Mouse (Mus musculus): ENCODE results near the gene Gm45234.
A peak's percentile ranks its signal among the peaks of the same experiment; 100 is the strongest.
"Not testable (repeated sequence)": the region's sequence is repeated elsewhere in the genome, so short reads cannot be mapped to it uniquely, and the experiment has no call there.

Gene Gm45234

GRCm38 (mm10) chr6:124755831-124756595 lies at the start of gene Gm45234, which contains the start of gene Atn1:
Gene Gm45234 (minus strand): TSS chr6:124756021.
Gene Atn1 (minus strand): TSS chr6:124756524.
- peak; percentile 74 to 84 for DNase-seq

- no peak for DNase-seq
These were observed 48.5 kb upstream of the Gm45234 start for GRCm38 (mm10) chr6:124804341-124804740.

- DNase-seq: not testable (repeated sequence)
These were observed 47.9 kb upstream of the Gm45234 start for GRCm38 (mm10) chr6:124803691-124804090.

- DNase-seq: no peak
These were observed 47.2 kb upstream of the Gm45234 start for GRCm38 (mm10) chr6:124803061-124803460.

DNA sequence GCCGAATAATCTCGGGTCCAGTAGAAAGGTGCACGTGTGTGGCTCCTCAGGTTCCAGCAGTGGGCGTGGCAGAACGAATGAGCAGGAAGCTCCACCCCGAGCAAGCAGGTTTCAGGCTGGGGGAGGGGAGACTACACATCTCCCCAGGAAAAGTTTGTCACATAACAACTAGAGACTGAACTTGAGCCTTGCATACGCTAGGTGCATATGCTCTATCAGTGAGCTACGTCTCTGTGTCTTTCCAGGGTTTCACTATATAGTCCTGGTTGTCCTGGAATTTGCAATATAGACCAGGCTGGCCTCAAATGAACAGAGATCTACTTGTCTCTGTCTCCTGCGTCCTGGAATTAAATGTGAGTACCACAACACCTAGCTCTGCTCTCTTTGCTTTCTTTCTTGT lies 46.6 kb upstream of the Gm45234 start:
- not testable (repeated sequence) for DNase-seq

- no peak for DNase-seq
These were observed 40.4 kb upstream of the Gm45234 start for GRCm38 (mm10) chr6:124796200-124796599.

GRCm38 (mm10) chr6:124795781-124796180 lies 40.0 kb upstream of the Gm45234 start:
- no peak for DNase-seq

- no peak for DNase-seq
These were observed 36.1 kb upstream of the Gm45234 start for GRCm38 (mm10) chr6:124791911-124792310.

GRCm38 (mm10) chr6:124790121-124790520 lies 34.3 kb upstream of the Gm45234 start:
- DNase-seq: no peak

DNA sequence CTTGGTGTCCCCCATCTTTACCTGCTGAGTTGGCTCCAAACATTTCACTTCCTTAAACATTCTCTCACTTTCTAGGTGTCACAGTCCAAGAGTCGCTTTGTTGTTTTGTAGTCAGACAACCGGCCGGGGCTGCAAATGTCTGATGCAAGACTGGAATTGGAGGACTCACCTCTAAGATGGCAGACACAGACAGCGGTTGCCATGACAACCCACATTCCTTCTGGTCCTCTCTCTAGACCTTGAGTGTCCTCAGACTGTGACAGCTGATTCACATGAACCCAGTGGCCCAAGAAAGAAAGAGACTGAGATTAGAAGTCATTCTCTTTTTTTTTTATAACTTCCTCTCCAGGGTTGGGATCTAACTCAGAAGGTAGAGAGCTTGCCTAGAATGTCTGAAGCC lies 33.7 kb upstream of the Gm45234 start:
- DNase-seq: no peak

GRCm38 (mm10) chr6:124787722-124788121 lies 31.9 kb upstream of the Gm45234 start:
- DNase-seq: no peak

- DNase-seq: no peak
These were observed 31.1 kb upstream of the Gm45234 start for GRCm38 (mm10) chr6:124786756-124787420.

GRCm38 (mm10) chr6:124782436-124782835 lies 26.6 kb upstream of the Gm45234 start:
- no peak for DNase-seq

DNA sequence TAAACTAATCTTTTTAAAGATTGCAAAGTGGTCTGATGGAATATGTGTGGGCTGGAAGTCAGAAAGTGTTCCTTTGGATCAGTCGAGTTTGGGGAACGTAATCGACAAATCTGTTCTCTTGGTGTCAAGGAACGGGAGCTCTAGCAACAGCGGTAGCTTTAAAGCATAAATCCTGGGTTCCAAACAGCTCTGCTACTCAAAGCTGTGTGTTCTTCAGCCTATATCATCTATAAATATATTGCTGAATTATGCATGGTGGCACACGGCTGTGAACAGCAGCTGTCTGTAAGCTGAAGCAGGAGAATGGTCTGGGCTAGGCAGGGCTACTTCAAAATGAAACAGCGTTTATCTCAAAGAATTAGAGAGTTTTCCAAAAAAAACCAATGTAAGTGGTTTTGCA lies 25.1 kb upstream of the Gm45234 start:
- no peak for DNase-seq

DNA sequence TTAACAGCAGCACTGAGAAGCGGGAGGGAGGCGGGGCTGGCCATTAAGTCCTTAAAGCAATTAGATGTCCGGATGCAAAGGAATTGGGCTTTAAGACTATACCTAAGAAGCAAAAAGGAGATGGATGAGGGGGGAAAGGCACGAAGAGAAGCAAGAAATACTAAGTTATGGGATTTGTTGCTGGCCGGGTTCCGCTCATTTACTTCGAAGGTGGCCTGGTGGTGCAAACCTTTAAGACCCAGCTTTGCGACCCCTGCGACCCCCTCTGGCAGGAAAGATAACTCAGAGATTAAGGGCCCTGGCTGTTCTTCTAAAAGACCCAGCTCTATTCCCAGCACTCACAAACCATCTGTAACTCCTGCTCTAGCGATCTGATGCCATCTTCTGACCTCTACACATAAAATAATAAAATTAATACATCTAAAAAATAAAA lies 24.2 kb upstream of the Gm45234 start:
- no peak for DNase-seq

DNA sequence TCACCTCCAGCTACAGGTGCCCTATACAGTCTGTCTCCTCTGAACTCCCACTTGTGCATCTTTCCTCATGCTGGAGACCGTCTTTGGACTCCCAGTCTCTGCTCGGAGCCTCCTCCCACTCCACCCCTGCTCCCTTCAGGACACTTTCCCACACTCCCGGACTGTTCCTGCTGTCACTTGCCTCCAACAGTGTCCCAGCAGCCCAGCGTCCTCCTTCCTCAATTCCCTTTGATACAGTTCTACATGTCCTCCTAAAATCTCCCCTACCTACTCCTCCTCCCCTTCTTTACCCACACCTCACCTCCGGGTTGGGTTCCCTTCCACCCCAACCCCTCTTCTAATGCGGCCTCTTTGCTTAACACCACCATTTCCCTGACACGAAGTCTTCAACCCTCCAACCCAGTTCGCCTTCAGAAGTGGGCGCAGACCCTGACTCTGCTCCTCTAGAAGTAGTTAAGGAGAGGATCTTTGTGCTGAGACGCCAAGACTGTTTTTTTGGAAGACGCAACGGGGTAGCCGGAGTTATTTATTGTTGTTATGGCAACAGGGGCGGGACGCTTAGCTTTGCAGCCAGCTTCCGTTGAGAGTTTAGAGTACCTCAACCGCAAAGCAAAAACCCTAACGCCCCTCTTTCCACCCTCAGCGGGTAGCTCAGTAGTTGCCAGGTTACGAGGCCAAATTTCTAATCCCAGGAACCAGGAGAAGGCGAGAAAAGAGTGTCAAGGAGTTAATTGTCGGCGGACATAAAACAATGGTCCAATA lies 23.6 kb upstream of the Gm45234 start, which contains the start of gene Lrrc23:
Lrrc23 (minus strand) TSS at position 506 of the 762 bp plus-strand sequence.
- DNase-seq: peak; percentile 55 to 63

GRCm38 (mm10) chr6:124770511-124770910 lies 14.7 kb upstream of the Gm45234 start:
- DNase-seq: no peak

- no peak for DNase-seq
These were observed 14.2 kb upstream of the Gm45234 start for GRCm38 (mm10) chr6:124770013-124770412.

GRCm38 (mm10) chr6:124769101-124769765 lies 13.4 kb upstream of the Gm45234 start, which contains the start of gene Eno2:
Gene Eno2 (minus strand): TSS chr6:124769673.
- DNase-seq: peak in 1 of 2 experiments; percentile 38

- DNase-seq: no peak
These were observed 12.9 kb upstream of the Gm45234 start for GRCm38 (mm10) chr6:124768704-124769044.

DNA sequence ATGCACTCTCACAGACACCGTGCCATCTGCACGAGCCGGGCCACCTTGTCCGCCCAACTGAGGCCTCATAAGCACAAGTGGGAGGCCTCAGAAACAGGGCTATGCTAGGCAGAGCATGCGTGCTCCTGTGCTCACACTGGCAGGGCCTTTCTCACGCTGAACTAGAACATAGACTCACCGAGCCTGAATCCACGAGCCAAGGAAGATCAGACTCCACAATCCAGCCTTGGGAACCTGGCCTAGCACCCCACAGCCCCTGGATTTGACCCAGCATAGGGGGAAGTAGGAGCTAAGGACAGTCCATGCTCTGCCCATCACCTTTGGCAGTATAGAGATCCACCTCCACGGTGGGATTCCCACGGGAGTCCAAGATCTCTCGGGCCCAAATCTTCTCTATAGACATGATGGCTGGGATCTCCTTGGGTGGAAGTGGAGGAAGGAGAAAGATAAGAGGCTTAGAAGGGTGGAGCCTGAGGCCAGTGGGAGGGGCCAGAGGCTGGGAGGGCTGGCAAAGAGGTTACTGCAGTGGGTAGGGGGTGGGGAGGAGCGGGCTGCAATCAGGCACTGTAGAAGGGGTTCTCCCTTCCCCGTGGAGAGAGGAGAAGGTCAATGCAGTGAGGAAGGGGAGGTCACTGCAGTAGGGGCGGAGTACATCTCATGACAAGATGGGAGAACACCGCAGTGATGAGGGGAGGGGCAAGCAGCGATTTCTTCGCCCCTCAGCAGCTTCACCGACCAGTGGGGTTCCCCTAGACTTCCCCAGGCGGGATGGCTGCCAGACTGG lies 12.3 kb upstream of the Gm45234 start:
- no peak for DNase-seq

GRCm38 (mm10) chr6:124767536-124767919 lies 11.7 kb upstream of the Gm45234 start:
- DNase-seq: no peak

Data from lung, adult 18-20 months (tissue).